Mouse (Mus musculus): Measurements from ENCODE around the gene Nr2f1.
"Not testable (repeated sequence)": the region's sequence is repeated elsewhere in the genome, so short reads cannot be mapped to it uniquely, and the experiment has no call there.

- not testable (repeated sequence) for TF ChIP-seq CHD1 (IDR thresholded peaks at IDR 0.05; ENCODE audit: low read depth, low read length); ZC3H11A (IDR thresholded peaks at IDR 0.05; ENCODE audit: low read depth, low read length); SIN3A (IDR thresholded peaks at IDR 0.05; ENCODE audit: low read length); ZNF384 (IDR thresholded peaks at IDR 0.05; ENCODE audit: low read depth, low read length); ZMIZ1 (IDR thresholded peaks at IDR 0.05; ENCODE audit: low read depth, low read length)
Observed at GRCm38 (mm10) chr13:78220238-78220637, 20.7 kb upstream of the Nr2f1 start.

Data from CH12.LX (cell line).